8 mouse cellular contexts compared by ENCODE assay signal in the genomic region with DNA sequence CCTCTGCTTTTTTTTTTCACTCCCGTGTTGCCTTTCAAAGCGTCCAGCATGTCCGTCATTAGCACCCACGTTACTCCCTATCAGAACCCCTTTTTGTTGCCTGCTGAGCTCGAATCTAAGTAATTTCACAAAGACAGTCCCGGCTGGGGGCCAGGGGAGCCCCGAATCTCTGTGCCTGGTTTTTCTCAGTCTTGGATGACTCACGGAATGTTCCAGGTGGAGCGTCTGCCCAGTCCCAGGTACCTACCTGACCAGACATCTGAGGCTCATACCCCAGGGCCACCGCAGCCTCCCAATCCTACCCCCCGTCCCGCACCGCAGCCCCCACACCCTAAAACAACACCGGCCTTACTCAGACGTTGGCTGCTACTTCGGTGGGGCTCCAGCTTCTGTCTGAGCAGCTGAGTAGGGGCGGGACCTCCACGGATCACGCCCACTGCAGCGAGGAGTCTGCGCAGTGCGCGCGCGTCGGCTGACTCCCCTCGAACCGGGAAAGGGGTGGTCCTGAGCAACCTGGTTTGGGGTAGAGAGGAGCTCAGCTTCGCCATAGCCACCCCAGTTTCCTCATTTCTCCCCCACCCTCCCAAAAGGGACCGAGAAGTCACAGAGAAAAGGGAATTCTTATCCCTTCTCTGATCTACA. TPM values are rescaled to one million over a fixed set of nuclear protein-coding genes. Genes with fewer than 3 reads are reported as not detected.
DNase-seq lines count a peak whose midpoint lies in the region; ATAC-seq and TF ChIP-seq lines count a peak whose summit lies in the region.

No protein-coding gene starts in this region.

- TF ChIP-seq POLR2A in liver, adult 2 months (IDR thresholded peaks at IDR 0.05; ENCODE audit: extremely low read depth, insufficient read depth, low read length): 0 out of 2 replicates have a peak, but pooled peaks have one; percentile 26
- peak; percentile 85 for TF ChIP-seq POLR2A in myocyte (IDR thresholded peaks at IDR 0.05; ENCODE audit: insufficient read length, low read depth)

- peaks cover 73% of the 10 kb centered on the region for H3K4me1 ChIP-seq in erythroblast, embryonic 14.5 days (ENCODE audit: control insufficient read depth)
- H3K4me1 ChIP-seq in heart, embryonic 12.5 days (replicated peaks): peaks cover 20% of the 10 kb centered on the region
- peaks cover 13% of the 10 kb centered on the region for H3K4me1 ChIP-seq in kidney, embryonic 16.5 days (ENCODE audit: insufficient read depth, low read length)
- no peaks in the 10 kb centered on the region for H3K4me1 ChIP-seq in liver, adult 2 months (ENCODE audit: control insufficient read depth, insufficient read depth, low read length)

- peak overlapping the region; percentile 81 for H3K4me3 ChIP-seq in erythroblast, embryonic 14.5 days (replicated peaks)
- peak overlapping the region; percentile 57 for H3K4me3 ChIP-seq in heart, embryonic 12.5 days
- H3K4me3 ChIP-seq in kidney, embryonic 16.5 days (ENCODE audit: low read length): peak overlapping the region; percentile 58
- H3K4me3 ChIP-seq in liver, adult 2 months (ENCODE audit: insufficient read depth, low read depth, low read length): peak overlapping the region; percentile 66
- H3K4me3 ChIP-seq in myocyte: peak overlapping the region; percentile 44

- H3K27ac ChIP-seq in heart, embryonic 12.5 days (ENCODE audit: poor library complexity, severe bottlenecking): no peak overlapping the region
- H3K27ac ChIP-seq in kidney, embryonic 16.5 days (ENCODE audit: low read length): peak overlapping the region; percentile 43; the same call in 1 of the 2 replicates
- no peak overlapping the region for H3K27ac ChIP-seq in liver, adult 2 months (replicated peaks; ENCODE audit: insufficient read depth, low read depth, low read length)

- peak overlapping the region; percentile 85 for H3K9ac ChIP-seq in heart, embryonic 12.5 days
- H3K9ac ChIP-seq in kidney, embryonic 16.5 days (replicated peaks; ENCODE audit: low read length): peak overlapping the region; percentile 78
- peak overlapping the region; percentile 57 for H3K9ac ChIP-seq in liver, adult 2 months (ENCODE audit: low read depth, low read length)

- peak; percentile 91 for ATAC-seq in heart, embryonic 12.5 days (ENCODE audit: insufficient number of reproducible peaks, low FRiP score)
- ATAC-seq in kidney, embryonic 16.5 days (ENCODE audit: low FRiP score, low TSS enrichment): peak; percentile 95

- WGBS in heart, embryonic 12.5 days: 2% methylated on average over 30 of the region's 30 CpGs
- 2% methylated on average over 30 of the region's 30 CpGs for WGBS in kidney, embryonic 16.5 days
- 2% methylated on average over 30 of the region's 30 CpGs for WGBS in liver, adult 2 months

- H3K79me2 ChIP-seq in liver, adult 2 months (ENCODE audit: control insufficient read depth, insufficient read depth, low read length): no peaks in the 10 kb centered on the region
- no peaks in the 10 kb centered on the region for H3K79me2 ChIP-seq in myocyte (ENCODE audit: control insufficient read depth, insufficient read depth)

- H3K36me3 ChIP-seq in erythroblast, embryonic 14.5 days (ENCODE audit: control insufficient read depth): peaks cover 44% of the 10 kb centered on the region
- H3K36me3 ChIP-seq in heart, embryonic 12.5 days: peaks cover 14% of the 10 kb centered on the region; the same call in 1 of the 2 replicates
- H3K36me3 ChIP-seq in kidney, embryonic 16.5 days (ENCODE audit: insufficient read depth, low read length): no peaks in the 10 kb centered on the region; the same call in 1 of the 2 replicates
- no peaks in the 10 kb centered on the region for H3K36me3 ChIP-seq in liver, adult 2 months (ENCODE audit: control insufficient read depth, insufficient read depth, low read length)
- H3K36me3 ChIP-seq in myocyte (ENCODE audit: control insufficient read depth, insufficient read depth): no peaks in the 10 kb centered on the region
- H3K36me3 ChIP-seq in splenic B cell, adult 2 months (ENCODE audit: control insufficient read depth, insufficient read depth, low read length, poor library complexity, severe bottlenecking): no peaks in the 10 kb centered on the region

- no peak for TF ChIP-seq CTCF in liver, adult 2 months (IDR thresholded peaks at IDR 0.05; ENCODE audit: low read depth, low read length)

- H3K9me3 ChIP-seq in erythroblast, embryonic 14.5 days (ENCODE audit: control insufficient read depth, low read length): no peaks in the 10 kb centered on the region
- no peaks in the 10 kb centered on the region for H3K9me3 ChIP-seq in heart, embryonic 12.5 days (replicated peaks)
- no peaks in the 10 kb centered on the region for H3K9me3 ChIP-seq in kidney, embryonic 16.5 days (ENCODE audit: low read length)

- peak overlapping the region; percentile 98 for H3K4me2 ChIP-seq in heart, embryonic 12.5 days
- peak overlapping the region; percentile 96 for H3K4me2 ChIP-seq in kidney, embryonic 16.5 days (replicated peaks; ENCODE audit: low read depth, low read length)
- H3K4me2 ChIP-seq in myocyte (ENCODE audit: low read depth): peak overlapping the region; percentile 93

- peak overlapping the region; percentile 15 for H3ac ChIP-seq in myocyte (ENCODE audit: control insufficient read depth, insufficient read length)

- H3K27me3 ChIP-seq in erythroblast, embryonic 14.5 days (ENCODE audit: control insufficient read depth): no peaks in the 10 kb centered on the region
- no peaks in the 10 kb centered on the region for H3K27me3 ChIP-seq in heart, embryonic 12.5 days (replicated peaks)
- H3K27me3 ChIP-seq in kidney, embryonic 16.5 days (ENCODE audit: insufficient read depth, low read length): no peaks in the 10 kb centered on the region
- H3K27me3 ChIP-seq in liver, adult 2 months (ENCODE audit: control insufficient read depth, insufficient read depth, low read length): no peaks in the 10 kb centered on the region
- H3K27me3 ChIP-seq in myocyte (ENCODE audit: control insufficient read depth, insufficient read depth, insufficient read length): no peaks in the 10 kb centered on the region
- no peaks in the 10 kb centered on the region for H3K27me3 ChIP-seq in splenic B cell, adult 2 months (ENCODE audit: control insufficient read depth, insufficient read depth, low read length, poor library complexity, severe bottlenecking)

- DNase-seq in CD4-positive, CD25-positive, alpha-beta regulatory T cell, adult 2 months (ENCODE audit: low read depth, low spot score): peak; percentile 89
- peak; percentile 76 for DNase-seq in brain, embryonic 18.5 days (ENCODE audit: low read depth, low spot score)
- DNase-seq in liver, adult 2 months (ENCODE audit: extremely low read depth, low read depth, low spot score): peak; percentile 23
- DNase-seq in splenic B cell, adult 2 months (ENCODE audit: low read depth, low spot score): peak; percentile 90

TF ChIP-seq in myocyte, 11 proteins besides CTCF, POLR2A, EP300 and RAD21 (continues in another document):
- no peak for TF ChIP-seq E2F4 (IDR thresholded peaks at IDR 0.05; ENCODE audit: insufficient read depth)
- no peak for TF ChIP-seq SRF (IDR thresholded peaks at IDR 0.05; ENCODE audit: control insufficient read depth, insufficient read length, low read depth)
- no peak for TF ChIP-seq REST (IDR thresholded peaks at IDR 0.05; ENCODE audit: insufficient read depth, insufficient read length)
- TF ChIP-seq TCF3 (IDR thresholded peaks at IDR 0.05; ENCODE audit: insufficient read length, low read depth): no peak
- TF ChIP-seq CEBPB (IDR thresholded peaks at IDR 0.05; ENCODE audit: insufficient read depth, poor library complexity, severe bottlenecking): no peak
- TF ChIP-seq POLR2AphosphoS2 (IDR thresholded peaks at IDR 0.05; ENCODE audit: insufficient read length, low read depth): peak; percentile 95
- peak in 2 of 3 experiments; percentile 32 to 54 for TF ChIP-seq MYOG (IDR thresholded peaks at IDR 0.05; ENCODE audit: control insufficient read depth in 1 of 3, insufficient read depth in 1 of 3, insufficient read length in 2 of 3, low read depth in 2 of 3)
- TF ChIP-seq TCF12 (IDR thresholded peaks at IDR 0.05; ENCODE audit: insufficient read depth, poor library complexity, severe bottlenecking): no peak

RNA-seq across cellular contexts. Expression of gene Pld3, which starts 10.5 kb away (rescaled TPM):
- polyA plus RNA-seq in erythroblast, embryonic 14.5 days (2012): 19.1 and 24.1 TPM in 2 replicates
- 59.5 and 63.4 TPM in 2 replicates for polyA plus RNA-seq in heart, embryonic 12.5 days (2016; fragmentation: Nextera tagmentation; extraction: Ambion mirVana)
- polyA plus RNA-seq in kidney, embryonic 16.5 days (2015; fragmentation: Nextera tagmentation; extraction: Ambion mirVana): 121 and 122 TPM in 2 replicates
- total RNA-seq in liver, adult 2 months (2014; rRNA removed): 8.3 and 12.4 TPM in 2 replicates
- 33.0 and 37.4 TPM in 2 replicates for polyA plus RNA-seq in liver, adult 2 months (2012; rRNA removed)
- polyA plus RNA-seq in myocyte (2012; fragmentation: generic; extraction: Trizol): 132 TPM

RNA-seq across cellular contexts. Expression of gene 2310022A10Rik, which starts 10.5 kb away (rescaled TPM):
- polyA plus RNA-seq in erythroblast, embryonic 14.5 days (2012): 6.6 and 8.3 TPM in 2 replicates
- 36.4 and 37.4 TPM in 2 replicates for polyA plus RNA-seq in heart, embryonic 12.5 days (2016; fragmentation: Nextera tagmentation; extraction: Ambion mirVana)
- polyA plus RNA-seq in kidney, embryonic 16.5 days (2015; fragmentation: Nextera tagmentation; extraction: Ambion mirVana): 25.1 and 30.4 TPM in 2 replicates
- total RNA-seq in liver, adult 2 months (2014; rRNA removed): 1.2 and 2.7 TPM in 2 replicates
- 8.5 and 9.0 TPM in 2 replicates for polyA plus RNA-seq in liver, adult 2 months (2012; rRNA removed)
- polyA plus RNA-seq in myocyte (2012; fragmentation: generic; extraction: Trizol): 35.5 TPM

RNA-seq across cellular contexts. Expression of gene Hipk4, which starts 19.4 kb away (rescaled TPM):
- 0.27 and 0.38 TPM in 2 replicates for polyA plus RNA-seq in erythroblast, embryonic 14.5 days (2012)
- 0.31 and 0.39 TPM in 2 replicates for polyA plus RNA-seq in heart, embryonic 12.5 days (2016; fragmentation: Nextera tagmentation; extraction: Ambion mirVana)
- polyA plus RNA-seq in kidney, embryonic 16.5 days (2015; fragmentation: Nextera tagmentation; extraction: Ambion mirVana): 0.70 and 0.73 TPM in 2 replicates
- not detected in 2 replicates for total RNA-seq in liver, adult 2 months (2014; rRNA removed)
- not detected in 2 replicates for polyA plus RNA-seq in liver, adult 2 months (2012; rRNA removed)
- polyA plus RNA-seq in myocyte (2012; fragmentation: generic; extraction: Trizol): 0.98 TPM

RNA-seq across cellular contexts. Expression of gene Prx, which starts 43.4 kb away (rescaled TPM):
- polyA plus RNA-seq in erythroblast, embryonic 14.5 days (2012): 0.41 TPM in 2 replicates
- polyA plus RNA-seq in heart, embryonic 12.5 days (2016; fragmentation: Nextera tagmentation; extraction: Ambion mirVana): 3.3 and 3.5 TPM in 2 replicates
- 4.9 and 5.1 TPM in 2 replicates for polyA plus RNA-seq in kidney, embryonic 16.5 days (2015; fragmentation: Nextera tagmentation; extraction: Ambion mirVana)
- 0.07 TPM in 1 of 2 replicates, not detected in the other for total RNA-seq in liver, adult 2 months (2014; rRNA removed)
- 0.05 and 0.07 TPM in 2 replicates for polyA plus RNA-seq in liver, adult 2 months (2012; rRNA removed)
- polyA plus RNA-seq in myocyte (2012; fragmentation: generic; extraction: Trizol): 4.2 TPM

RNA-seq across cellular contexts. Expression of gene Akt2, which starts 48.8 kb away (rescaled TPM):
- polyA plus RNA-seq in erythroblast, embryonic 14.5 days (2012): 4.8 and 5.3 TPM in 2 replicates
- polyA plus RNA-seq in heart, embryonic 12.5 days (2016; fragmentation: Nextera tagmentation; extraction: Ambion mirVana): 85.0 and 89.4 TPM in 2 replicates
- 110 and 112 TPM in 2 replicates for polyA plus RNA-seq in kidney, embryonic 16.5 days (2015; fragmentation: Nextera tagmentation; extraction: Ambion mirVana)
- total RNA-seq in liver, adult 2 months (2014; rRNA removed): 57.1 and 65.5 TPM in 2 replicates
- 78.1 and 81.3 TPM in 2 replicates for polyA plus RNA-seq in liver, adult 2 months (2012; rRNA removed)
- polyA plus RNA-seq in myocyte (2012; fragmentation: generic; extraction: Trizol): 343 TPM

Comparison
In these comparisons a context has a peak if more than half of its experiments do, and no peak if none do; other contexts are left out.
1. DNase-seq: peak in every context shown above with its lines; median percentile 90 in splenic B cell, adult 2 months; 89 in CD4-positive, CD25-positive, alpha-beta regulatory T cell, adult 2 months; 76 in brain, embryonic 18.5 days; 23 in liver, adult 2 months.